Mouse (Mus musculus) erythroblast, embryonic 14.5 days (primary cell): ENCODE results near the gene Fam221b.

ENCODE experiments used
- GATA1 ChIP-seq: IDR thresholded peaks from 2 replicates; pipeline ENCODE4 v1.6.1; 2012; ENCODE audit warnings: low read length, inconsistent platforms, mixed read lengths
- TAL1 ChIP-seq: IDR thresholded peaks from 3 replicates; pipeline ENCODE4 v1.6.1; 2012; ENCODE audit warnings: low read length, inconsistent platforms, mixed read lengths

- TF ChIP-seq TAL1: no peak
- TF ChIP-seq GATA1: no peak
Measured at GRCm38 (mm10) chr4:43691026-43691425, 22.1 kb upstream of the Fam221b start.
